Mouse (Mus musculus) right cerebral cortex, postnatal 14 days (tissue): Measurements from ENCODE around the gene Osbpl6.

Experiments used
- DNase-seq: peaks from one replicate; pipeline ENCODE4 v3.0.0; 2022

The Osbpl6 gene

DNA sequence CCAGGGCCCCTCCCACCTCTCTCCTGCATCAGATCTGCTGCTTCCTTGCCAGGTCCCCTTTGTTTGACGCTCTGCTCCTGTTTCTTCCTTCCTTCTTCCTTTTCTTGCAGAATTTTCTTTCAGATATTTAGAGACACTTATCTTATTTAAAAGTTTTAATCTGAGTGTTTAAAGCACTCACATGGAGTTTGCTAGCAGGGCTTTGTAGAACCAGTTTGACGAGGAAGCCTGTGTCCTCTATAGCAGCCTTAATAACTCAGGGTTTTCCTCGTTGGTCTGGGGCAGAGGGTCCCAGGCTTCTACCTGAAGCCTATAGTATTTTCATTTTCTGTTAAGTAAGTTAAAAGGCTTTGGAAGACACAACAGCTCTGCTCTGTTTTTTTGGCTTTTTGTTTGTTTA, 20.5 kb downstream of the Osbpl6 start:
- DNase-seq, result no peak

DNA sequence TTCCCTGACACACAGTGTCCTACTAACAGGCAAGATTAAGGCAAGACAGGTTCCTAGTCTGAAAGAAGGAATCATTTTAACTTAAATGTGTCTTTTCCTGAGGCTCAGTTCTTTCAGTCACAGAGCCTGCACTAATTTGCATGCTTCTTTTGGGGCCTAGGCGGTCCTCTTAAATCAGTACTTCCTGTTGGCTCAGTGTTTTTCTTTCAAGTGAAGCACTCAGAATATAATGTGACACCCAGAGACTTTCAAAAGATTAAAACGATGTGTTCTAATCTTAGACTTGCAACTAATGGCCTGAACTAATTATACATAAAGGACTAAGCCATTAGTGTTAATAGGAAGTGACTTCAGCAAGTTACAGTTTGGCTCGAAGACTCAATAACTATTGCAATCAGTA, 23.0 kb downstream of the Osbpl6 start:
- DNase-seq, result no peak

DNA sequence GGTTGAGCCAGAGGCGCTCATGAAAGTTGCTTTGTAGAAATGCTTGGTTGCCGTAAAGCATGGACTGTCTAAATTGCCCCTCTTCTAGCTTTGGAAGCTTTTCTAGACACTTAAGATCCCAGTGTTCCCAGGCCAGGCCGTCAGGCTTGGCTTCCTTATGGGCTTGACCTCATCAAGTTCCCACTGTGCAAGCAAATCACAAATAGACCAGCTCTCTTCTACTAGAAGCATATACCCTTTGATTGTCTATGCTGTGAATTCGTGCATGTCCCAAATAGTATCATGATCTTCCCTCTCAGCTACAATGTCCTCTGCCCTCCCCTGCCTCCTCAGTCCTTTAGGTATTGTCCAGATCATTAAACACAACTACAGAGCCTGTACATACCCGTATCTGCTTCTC, 23.5 kb downstream of the Osbpl6 start:
- no peak for DNase-seq

DNA sequence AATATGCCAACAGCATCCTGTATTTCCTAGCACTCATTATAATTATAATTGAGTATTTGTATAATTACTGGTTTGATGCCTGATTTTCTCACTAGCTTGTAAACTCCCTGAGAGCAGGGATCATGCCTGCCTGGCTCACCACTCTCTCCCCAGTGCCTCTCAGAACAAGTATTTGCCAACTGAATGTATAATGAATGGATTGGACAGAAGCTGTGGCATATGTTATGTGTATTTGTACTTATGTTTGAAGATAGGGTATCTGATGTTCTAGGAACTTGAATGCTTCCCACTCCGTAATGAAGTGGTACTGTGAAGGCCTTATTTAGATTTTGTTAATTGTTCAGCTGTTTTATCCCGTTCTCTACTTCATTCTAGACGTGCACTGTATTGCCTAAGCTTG, 24.2 kb downstream of the Osbpl6 start:
- no peak for DNase-seq

DNA sequence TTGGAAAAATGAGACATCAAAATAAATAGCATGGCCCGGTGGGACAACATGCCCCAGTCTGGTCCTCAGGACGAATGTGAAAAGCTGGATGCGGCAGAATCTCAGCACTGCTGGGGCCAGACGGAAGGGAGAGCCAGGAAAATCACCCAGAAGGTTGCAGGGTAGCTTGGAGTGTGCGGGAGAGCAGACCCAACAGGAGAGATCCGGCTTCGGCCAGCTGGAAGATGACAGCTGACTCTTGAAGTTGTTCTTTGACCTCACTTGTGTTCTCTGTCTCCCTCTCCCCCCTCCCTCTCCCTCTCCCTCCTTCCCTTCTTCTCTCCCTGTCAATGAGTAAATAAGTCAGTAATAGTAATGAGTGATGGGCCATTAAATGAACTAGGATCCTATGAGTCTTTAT, 27.9 kb downstream of the Osbpl6 start:
- DNase-seq, result no peak

DNA sequence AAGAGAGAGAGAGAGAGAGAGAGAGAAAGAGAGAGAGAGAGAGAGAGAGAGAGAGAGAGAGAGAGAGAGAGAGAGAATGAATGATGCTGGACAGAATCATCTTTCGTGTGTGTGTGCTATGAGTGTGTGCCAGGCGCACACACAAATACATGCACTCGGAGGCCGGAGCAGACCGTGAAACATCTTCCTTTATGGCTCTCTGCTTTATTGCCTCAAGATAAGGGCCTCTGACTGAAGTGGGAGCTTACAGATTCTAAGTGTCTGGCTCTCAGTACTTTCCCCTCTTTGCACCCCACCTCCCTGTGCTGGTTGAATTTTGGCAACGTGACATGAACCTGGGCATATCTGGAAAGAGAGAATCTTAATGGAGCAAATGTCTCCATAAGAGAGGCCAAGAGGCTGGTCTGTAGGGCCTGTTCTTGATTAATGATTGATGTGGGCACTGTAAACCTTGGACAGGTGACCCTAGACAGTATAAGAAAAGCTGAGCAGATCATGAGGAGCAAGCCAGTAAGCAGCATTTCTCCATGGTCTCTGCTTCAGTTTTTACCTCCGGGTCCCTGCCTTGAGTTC, 29.4 kb downstream of the Osbpl6 start:
- no peak for DNase-seq

DNA sequence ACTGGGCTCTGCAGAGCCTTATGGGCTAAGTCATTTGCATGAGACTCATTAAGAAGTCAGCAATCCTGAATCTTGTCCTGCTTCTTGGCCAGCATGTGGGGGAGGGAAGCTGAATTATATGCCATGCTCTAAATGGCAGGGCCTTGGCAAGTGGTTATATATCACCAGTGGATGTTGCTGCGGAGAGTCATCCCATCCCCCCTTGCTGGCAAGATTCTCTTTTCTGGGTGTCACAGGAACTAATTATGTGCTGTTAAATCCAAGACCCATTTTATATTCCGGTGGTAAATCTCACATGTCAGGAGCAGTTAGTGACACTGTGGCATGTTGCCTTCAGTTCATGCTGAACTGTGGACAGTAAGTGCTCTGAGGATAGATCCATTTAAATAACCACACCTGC, 31.1 kb downstream of the Osbpl6 start:
- no peak for DNase-seq

DNA sequence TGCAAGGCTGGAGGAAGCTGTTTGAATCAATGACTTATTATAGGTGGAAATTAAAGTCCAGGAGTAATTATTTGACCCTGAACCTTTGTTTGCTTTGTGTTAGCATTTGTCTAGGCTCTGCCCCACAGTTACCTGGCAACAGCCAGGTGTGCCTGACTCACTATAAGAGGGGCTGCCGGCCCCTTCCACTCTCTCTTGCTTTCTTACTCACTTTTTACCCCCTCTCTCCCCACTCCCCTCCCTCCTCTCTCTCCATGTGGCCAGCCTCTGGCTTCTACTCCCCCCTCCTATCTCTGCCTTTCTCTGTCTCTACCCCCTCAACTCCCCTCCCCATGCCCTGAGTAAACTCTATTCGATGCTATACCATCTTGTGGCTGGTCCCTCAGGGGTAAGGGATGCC, 33.2 kb downstream of the Osbpl6 start:
- no peak for DNase-seq

DNA sequence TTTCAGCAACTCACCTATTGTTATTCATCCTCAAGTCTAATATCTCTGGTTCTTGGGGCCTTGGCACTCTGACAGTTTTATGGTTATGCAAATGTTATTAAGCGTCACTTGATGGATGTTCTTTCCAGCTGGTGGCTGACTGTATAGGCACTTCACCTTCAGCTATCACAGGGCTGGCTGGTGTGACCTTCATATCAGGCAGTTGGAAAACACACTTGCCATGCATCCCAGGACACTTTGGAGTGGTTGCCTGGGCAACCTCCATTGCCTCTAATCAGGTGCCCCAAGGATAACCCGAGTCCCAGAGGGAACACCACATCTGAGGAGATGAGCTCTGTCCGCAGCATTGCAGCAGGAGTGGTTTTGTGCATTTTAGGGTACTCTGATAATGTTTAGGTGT, 35.8 kb downstream of the Osbpl6 start:
- DNase-seq, result no peak

DNA sequence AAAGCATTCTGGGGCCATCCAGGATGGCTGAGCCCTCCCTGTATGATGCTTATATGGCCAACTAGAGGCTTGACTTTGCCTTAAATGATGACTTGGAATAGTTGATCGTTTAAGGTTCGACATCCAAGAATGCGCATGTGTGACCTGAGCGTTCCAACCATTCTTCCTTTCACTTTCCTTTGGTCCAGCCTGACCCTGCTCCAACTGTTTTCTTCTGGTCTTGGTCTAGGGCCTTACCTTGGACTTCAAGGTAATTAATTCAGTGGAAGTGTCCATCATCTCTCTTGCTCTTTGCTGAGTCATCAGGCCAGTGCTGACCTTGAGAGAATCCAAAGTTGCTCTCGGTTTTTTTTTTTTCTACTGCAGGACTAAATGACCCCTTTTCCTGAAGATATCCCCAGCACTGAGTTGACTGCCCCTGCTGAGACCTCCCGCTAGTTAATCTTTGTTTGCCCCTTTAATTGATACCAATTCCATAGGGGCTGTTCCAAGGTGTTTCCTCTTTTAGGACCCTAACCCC, 43.6 kb downstream of the Osbpl6 start:
- DNase-seq, result no peak

DNA sequence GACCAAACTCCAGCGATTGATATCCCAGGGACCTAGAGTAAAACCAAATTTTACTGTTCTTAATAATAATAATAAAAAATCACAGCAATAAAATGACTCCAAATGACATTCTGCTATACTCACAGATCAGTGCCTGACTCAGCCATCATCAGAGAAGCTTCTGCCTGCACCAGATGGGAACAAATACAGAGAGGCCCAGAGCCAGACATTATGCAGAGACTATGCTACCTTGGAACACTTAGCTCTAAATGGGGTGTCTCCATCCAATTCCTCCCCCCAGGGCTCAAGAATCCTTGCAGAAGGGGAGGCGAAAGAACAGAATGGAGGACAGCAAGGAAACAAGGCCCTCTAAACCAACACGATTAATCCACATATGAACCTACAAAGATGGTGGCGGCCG, 60.4 kb downstream of the Osbpl6 start:
- no peak for DNase-seq

DNA sequence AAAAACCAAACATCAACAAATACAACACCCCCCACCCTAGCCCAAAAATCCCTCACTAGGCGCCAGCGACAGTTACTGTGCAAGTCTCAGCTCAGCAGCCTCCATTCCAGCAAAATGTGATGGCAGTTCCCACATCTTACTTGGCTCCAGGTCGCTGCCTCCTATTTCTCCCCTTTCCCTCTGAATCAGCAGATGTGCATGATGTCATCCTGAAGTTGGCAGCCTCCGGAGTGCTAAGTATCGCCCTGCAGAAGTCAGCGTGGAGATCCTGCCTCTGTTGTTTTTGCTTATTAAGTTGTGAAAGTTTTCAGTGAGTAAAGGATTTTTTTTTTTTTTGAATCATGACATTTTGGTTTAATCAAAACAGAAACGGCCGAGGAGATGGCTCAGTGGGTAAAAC, 61.9 kb downstream of the Osbpl6 start:
- peak; percentile 17 for DNase-seq

DNA sequence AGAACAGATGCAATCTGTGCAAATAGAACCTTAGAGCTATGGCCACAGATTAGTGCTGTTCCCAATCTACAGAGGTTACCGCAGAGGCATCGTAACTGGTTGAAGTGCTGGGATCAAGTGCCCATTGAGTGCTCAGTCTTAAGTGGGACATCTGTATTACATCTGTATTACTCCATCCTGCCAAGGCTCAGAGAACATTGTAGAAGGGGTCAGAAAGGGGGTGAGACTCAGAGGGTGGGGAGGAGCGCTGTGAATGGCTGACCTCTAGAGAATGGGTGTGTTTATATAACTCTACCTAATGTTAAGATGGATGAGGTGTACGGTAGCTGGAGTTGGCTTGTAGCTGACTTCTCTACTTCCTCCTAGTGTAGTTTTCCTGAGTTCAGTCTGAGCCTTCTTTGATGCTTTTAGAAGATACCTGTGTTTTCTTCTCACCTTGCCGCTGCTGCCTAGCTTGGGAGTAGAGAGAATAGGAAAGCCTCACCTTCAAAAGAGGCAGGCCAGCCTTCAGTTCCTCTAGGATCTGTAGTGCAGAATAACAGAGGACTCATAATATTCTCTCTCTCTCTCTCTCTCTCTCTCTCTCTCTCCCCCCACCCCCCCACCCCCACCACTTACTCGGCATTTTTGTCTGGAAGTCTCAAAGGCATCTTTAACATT, 62.9 kb downstream of the Osbpl6 start:
- no peak for DNase-seq

DNA sequence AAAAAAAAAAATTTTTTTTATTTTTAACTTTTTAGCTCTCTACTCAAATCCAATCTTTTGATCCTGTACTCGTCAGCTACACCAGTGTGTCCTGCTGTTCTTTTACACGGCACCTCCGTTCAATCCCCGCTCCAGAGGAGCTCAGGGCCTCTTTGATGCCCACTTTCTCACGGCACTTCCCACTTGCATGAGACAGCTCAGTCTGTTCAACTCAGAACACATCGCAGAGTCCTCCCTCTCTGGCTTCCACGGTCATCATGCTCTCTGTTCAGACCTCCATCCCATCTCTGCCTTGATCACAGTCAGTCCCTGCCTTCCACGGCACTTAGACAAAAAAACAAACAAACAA, 63.4 kb downstream of the Osbpl6 start:
- no peak for DNase-seq

DNA sequence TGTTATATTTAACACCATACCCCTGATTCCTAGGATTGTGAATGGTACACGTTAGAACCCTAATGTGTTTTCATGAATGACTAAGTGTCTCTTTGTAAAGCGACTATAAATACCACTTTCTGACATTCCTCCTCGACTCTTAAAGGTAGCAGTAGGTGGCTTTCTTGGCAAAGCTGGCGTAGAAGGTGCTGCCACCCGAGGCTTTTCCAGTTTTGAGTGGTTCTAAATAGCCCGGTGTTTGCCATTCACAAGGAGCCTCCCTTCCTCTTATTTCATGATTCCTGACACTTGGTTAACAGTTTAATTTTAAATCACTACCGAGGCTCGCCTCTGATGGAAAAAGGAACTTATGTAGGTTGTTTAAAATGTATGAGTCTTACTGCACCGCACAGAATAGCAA, 64.1 kb downstream of the Osbpl6 start:
- no peak for DNase-seq

DNA sequence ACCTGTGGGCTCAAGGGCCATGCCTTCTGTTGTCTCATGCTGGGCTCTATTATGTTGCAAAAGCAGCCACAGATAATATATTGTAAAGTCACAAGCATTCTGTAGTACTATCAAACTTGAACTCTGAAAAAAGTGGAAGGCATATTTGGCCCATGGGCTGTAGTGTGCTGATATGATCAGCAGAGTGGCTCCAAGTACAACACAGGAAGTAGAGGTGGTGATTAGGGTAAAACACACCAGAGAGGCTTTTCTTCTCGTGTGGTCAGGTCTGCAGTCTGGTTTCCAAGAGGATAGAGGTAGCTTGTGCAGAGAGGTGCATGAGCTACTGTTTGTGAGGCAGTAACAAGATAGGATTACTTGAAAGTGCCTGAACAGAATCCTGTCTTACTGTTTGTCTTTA, 69.5 kb downstream of the Osbpl6 start:
- DNase-seq, result no peak

DNA sequence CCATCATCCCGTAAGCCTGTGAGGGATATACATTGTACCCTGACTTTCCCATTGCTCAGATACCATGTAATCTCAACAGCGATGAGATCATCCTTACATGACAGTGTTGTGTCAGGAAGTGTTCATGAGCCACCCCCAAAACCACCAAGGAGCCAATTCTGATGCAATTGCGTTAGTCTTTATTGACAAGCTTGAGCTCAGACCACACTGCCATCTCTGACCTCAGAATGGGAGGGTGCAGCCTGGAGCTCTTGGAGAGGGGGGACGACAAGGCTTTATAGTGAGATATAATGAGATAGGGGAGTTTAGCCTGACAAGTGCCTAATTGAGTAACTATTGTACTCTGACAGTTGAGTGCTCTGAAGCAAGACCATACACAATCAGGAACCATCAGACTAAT, 82.5 kb downstream of the Osbpl6 start:
- DNase-seq, result no peak

DNA sequence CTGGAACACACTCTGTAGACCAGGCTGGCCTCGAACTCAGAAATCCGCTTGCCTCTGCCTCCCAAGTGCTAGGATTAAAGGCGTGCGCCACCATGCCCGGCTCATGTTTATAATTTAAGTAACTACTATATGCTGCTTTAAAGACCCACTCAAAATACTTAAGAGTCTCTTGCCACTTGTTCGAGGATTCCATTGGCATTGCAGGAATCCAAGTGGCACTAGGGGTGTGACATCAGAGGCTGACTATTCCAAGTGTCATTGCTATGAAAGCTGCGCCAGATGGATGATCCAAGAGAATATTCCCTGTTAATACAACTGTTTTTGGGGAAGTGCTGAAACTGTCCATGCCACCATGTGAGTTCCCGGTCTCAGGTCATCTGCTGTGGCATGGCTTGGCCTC, 83.9 kb downstream of the Osbpl6 start:
- no peak for DNase-seq

DNA sequence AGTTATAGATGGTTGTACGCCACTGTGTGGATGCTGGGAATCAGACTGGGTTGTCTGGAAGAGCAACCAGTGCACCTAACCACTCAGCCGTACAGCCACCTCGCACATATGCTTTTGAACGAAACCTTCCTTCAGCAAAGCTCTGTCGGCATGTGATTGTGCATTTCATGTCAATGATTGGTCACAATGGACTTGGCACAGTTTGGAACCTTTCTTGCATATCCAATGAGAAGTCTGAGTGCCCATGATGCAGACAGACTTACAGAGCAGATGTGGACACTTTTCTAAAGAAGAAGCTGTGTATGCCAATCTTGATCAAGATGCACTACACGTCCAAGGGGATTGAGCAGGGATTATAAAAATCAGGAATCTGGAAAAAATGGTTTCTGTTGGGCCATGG, 85.1 kb downstream of the Osbpl6 start:
- DNase-seq, result no peak

DNA sequence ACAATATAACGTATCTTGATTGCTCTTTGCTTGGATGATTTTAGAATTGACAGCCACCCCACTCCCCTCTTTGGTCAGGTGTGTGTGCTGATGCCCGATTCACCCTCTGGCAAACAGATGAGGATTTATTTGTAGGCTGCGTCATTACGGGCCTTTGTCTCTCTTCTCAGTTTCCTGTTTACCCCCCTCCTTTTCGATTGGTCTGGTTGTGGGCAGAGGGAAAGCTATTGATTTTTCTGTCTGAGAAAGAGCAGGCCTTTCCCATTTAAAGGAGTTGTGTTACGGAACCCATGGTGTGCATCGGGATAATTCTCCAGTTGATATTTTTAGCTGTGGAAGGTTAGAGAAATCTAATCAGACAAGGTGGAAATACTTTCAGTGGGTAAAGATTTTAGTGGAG, 85.9 kb downstream of the Osbpl6 start:
- DNase-seq, result no peak

DNA sequence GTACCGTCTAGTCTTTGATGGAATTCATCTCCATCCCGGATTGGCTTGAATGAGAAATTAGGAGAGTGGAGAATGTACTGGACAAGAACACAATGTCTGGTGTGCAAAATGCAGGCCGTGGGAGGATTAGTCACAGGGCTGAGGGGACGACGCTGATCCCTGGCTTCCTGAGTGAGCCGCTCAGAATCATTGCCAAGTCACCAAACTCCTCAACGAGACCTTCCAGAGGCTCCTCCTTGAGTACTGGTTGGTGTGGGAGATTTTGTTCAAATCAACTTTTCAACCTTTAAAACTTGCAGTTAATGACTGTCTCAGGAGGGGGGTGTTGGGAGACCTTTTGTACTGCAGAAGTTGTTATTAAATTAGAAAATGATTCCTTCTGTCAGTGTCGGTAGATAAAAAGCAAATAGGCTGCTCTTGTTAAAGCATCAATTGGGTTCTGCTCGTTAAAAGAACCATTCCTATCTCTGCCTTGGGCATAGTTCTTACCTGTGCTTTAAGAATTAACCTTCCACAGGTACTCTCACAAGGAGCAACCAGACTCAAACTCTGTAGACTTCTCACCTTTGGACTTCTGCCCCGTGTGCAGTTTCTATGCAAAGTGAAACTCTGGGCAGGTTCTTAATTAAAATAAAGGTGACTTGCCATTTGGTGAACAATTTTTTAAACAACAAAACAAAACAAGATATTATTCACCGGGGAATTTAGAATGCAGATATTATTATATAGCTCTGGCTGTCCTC, 89.9 kb downstream of the Osbpl6 start:
- no peak for DNase-seq

DNA sequence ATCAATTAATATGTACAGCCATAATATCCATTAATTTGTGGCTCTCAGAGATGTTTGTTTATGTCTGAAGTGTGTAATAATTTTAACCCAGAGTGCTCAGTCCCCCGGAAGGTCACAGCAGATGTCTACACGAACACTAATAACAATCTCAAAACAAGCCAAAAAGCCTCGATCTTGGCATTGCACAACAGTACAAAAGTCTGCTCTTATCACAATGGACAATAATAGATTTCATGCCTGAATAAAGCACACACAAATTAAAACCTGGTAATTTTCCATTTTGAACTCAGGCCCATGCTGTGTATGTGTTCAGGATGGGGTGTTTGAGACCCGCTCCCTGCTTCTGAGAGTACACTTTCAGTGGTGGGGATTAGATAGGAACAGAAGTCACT, 90.4 kb downstream of the Osbpl6 start:
- no peak for DNase-seq

DNA sequence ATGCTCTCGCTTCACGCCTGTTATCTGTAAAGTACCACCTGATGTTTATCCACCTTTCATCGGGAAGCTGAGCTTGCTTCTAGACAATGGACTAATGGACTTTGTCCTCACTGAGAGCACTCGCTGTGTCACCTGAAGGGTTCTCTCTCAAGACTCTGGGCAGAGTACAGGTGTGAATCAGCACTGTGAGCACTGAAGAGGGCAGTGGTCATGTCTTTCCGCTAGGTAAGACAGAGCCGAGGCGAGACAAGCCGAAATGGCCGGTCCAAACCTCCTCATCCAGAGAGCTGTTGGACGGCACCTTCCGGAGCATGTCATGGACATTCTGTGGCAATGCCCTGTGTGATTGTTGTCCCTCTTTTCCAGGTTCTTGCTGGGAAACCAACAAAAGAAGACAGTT, 92.6 kb downstream of the Osbpl6 start:
- no peak for DNase-seq

DNA sequence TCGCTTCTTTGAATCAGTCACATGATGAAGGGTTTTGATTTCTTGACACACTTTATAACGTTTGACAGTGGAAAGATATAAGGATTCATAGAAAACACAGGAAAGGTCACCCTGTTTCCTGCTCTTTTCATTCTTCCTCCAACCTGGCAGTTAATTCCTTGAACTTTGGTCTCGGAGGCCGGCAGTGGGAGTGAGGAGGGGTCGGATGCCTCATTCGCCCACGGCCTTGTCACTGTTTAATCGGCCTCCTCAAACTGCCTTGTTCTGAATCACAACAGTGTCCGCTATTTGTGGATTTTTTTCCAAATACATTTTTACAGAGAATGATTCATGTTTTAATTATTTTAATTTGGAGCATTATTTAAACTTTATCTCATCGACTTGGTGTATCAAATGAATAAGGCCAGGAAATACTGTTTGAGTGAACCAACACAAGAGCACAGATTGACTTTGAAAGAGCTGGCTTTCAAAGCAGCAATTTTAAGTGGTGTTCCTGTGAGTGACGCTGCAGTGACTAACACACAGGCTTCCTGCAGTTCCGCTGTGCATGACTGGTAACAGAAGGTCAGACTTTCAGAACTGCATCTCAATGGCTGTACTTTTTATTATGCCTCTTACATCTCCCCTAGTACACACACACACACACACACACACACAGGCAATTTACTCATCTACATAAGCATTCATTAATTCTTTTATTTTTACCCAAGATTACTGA, 98.0 kb downstream of the Osbpl6 start:
- DNase-seq, result no peak
